Mouse (Mus musculus) C2C12 (cell line): ENCODE measurements around the gene Tmem150c.

Experiments used
- CEBPB ChIP-seq: IDR thresholded peaks from one replicate; pipeline ENCODE4 v1.6.1; 2011; ENCODE audit warnings: low read depth, mild to moderate bottlenecking, control low read depth, moderate library complexity
- CTCF ChIP-seq: IDR thresholded peaks from one replicate; pipeline ENCODE4 v1.5.1; 2011; ENCODE audit not compliant: control insufficient read depth, insufficient read depth, insufficient read length
- FOSL1 ChIP-seq: IDR thresholded peaks from one replicate; pipeline ENCODE4 v1.8.0; 2011; ENCODE audit warnings: mild to moderate bottlenecking, low read length; ENCODE audit not compliant: poor library complexity, insufficient read depth, severe bottlenecking
- MAX ChIP-seq: IDR thresholded peaks from one replicate; pipeline ENCODE4 v1.6.1; 2011; ENCODE audit warnings: mild to moderate bottlenecking, control low read depth
- MYOD1 ChIP-seq: IDR thresholded peaks from one replicate; pipeline ENCODE4 v1.6.1; 2011; ENCODE audit warnings: low read depth; ENCODE audit not compliant: control insufficient read depth, insufficient read length
- MYOG ChIP-seq: IDR thresholded peaks from one replicate; pipeline ENCODE4 v1.6.1; 2011; ENCODE audit not compliant: control insufficient read depth, insufficient read length; ENCODE audit errors: extremely low read depth
- USF1 ChIP-seq: IDR thresholded peaks from one replicate; pipeline ENCODE4 v1.6.1; 2011; ENCODE audit warnings: low read depth, mild to moderate bottlenecking, control low read depth, moderate library complexity

GRCm38 (mm10) chr5:100159638-100159973 lies at the start of gene Tmem150c:
- TF ChIP-seq CTCF (no peak), MYOG (no peak), MYOD1 (no peak), USF1 (no peak), MAX (no peak), FOSL1 (no peak), CEBPB (no peak)
